Mouse (Mus musculus) urinary bladder, postnatal 36 days (tissue): Measurements from ENCODE around the gene Anks6.

Experiments used
- DNase-seq, 2 experiments: peaks; one replicate each; pipeline ENCODE4 v3.0.0; 2022; ENCODE audit warnings: low spot score in 2 of 2, mixed read lengths in 1 of 2

Gene Anks6

GRCm38 (mm10) chr4:47046974-47047373 lies 10.3 kb downstream of the Anks6 start:
- no peak for DNase-seq

GRCm38 (mm10) chr4:47043866-47044265 lies 13.4 kb downstream of the Anks6 start:
- no peak for DNase-seq

- DNase-seq, result no peak
These were observed 17.6 kb downstream of the Anks6 start for GRCm38 (mm10) chr4:47039586-47039985.

DNA sequence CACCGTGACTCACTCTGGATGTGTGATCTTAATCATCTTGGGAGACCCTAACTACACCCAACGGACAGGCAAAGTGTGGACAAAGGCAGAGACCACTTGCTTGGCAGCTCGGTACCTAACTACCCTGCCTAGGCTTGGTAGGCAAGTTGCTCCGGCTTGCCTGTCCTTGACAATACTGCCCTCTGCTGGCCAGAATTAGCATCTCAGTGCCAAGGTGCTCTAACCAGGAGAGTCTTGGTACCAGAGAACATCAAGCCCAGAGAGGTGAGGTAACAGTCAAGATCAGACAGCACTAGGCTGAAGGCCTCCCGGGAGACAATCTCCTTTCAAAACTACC lies 19.9 kb downstream of the Anks6 start:
- DNase-seq, result peak; percentile 69 to 73

GRCm38 (mm10) chr4:47036486-47037320 lies 20.5 kb downstream of the Anks6 start:
- DNase-seq, result no peak

DNA sequence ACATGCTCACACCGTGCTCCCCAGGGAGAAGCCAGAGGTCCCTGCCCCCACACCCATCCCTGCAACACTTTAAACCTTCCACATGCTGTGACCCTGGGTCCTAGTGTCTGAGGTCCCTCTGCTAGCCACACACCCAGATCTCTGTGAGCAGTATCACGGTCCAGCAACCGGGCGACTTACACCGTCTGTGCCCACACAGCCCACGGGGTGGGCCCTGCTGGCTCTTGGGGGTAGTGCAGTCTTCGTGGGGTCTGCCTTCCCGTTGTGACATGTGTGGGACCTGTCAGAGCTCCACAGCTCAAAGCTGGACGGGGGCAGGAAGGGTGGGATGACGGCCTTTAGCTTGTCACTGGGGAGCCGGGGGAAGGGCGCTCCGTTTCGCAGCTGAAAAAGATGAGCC lies 21.7 kb downstream of the Anks6 start:
- DNase-seq, result no peak

DNA sequence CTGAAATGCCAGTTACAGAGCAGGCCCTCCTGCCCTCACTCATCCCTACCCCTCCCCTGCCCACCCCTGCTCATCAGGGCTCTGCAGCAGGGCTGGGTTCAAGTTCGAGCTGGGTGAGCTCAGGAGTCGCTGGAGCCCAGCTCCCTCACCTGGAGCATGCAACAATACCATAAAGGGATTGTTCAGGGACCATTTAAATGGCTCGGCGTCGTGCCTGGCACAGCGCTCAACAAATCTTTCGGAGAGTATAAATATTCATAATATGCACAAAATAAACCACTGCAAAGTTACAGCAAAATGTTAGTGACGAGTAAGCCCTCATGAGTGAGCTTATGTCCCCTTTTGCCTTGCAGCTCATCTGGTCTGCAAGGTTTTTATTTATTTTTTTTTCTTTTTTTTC lies 25.1 kb downstream of the Anks6 start:
- DNase-seq, result no peak

DNA sequence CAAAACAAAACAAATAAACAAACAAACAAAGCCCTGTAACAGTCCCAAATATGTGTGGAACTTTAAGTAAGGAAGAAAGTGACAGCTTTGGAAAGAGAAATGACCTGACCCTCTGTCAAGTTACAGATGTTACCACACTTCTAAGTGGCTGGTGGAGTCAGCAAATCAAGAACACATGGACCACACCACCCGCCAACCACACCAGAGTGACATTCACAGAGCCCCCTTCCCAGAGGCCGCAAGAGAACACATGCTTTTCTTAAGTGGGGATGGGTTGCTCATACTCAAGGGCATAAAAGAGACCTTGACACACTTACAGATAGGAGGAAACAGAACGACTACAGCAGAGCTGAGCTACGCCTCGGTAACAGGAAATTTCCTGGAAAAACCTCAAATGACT lies 28.4 kb downstream of the Anks6 start:
- DNase-seq, result no peak

DNA sequence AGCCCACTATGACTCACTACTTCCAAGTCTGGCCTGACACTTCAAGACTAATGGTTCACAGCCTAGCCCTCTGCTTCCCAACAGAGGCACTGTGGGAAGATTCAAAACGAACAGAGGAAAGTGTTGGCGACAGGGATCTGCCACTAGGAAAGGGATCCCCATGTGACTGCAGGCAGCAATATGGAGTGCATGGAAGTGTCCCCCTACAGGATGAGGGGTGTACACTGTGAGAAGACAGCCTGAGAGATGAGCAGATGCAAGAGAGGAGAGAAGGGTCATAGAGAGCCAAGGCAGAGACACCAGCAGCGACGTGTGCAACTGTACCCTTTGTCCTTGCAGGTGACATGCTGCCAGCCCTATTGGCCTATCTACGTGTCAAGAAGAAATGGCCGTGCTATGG lies 33.3 kb downstream of the Anks6 start:
- no peak for DNase-seq

GRCm38 (mm10) chr4:47022804-47023603 lies 34.2 kb downstream of the Anks6 start:
- DNase-seq, result no peak

- DNase-seq, result peak; percentile 30 to 46
These were observed 36.7 kb downstream of the Anks6 start for GRCm38 (mm10) chr4:47020563-47020962.

- no peak for DNase-seq
These were observed 42.1 kb downstream of the Anks6 start for GRCm38 (mm10) chr4:47015156-47015555.

DNA sequence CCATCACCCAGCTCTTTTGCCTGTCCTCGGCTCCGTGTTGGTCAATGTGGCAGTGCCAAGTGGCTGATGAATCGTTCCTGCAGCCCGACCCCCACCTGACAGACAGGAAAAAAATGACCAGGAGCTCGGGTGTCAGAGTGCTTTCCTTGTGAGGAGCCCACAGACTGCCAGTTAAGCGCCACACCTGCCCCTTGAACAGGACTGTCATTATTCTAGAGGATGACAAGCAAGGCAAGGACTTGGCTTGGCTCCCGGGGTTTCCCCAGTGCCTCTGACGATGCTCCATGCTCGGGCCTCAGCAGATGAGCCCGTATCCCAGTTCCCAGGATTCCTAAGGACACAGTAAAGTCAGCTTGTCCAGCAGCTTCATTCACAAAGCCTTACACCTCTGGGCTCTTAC lies 44.8 kb downstream of the Anks6 start:
- no peak for DNase-seq

DNA sequence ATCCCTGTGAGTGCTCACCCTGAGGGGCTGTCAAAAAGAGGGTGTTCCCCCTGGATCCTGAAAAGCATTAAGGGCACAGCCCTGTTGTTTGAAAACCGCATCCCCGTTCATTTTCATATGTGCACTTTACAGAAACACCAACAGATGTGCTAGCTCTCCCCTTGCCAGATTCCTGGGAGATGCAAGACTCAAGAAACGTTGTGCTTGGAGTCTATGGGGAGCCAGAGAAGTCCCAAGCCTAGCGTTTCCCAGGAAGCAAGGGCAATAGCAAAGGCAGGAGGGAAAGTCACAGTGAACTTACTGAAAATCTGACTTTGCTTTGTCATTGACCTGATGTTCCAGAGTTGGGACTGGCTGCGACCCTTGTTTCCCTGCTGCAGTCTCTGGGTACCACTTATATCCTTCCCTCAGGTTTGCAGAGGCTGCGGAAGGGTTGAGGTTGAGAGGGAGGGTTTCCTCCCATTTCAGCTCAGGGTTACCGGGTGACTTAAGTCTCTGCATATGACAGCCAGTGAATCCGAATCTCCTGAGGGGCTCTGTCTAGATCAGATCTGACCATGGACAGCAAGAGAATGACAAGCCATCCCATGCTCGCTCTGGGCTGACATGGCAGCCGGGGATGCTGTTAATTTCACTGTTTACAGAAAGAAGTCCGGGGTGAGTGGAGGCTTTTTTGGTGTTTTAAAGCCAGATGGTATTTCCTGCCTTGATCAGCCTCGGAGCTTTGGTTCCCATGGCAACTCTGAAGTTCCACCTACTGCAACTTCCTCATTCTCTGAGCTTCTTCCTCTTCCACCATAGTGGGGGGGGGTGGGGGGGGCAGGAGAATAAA lies 46.6 kb downstream of the Anks6 start:
- no peak for DNase-seq

DNA sequence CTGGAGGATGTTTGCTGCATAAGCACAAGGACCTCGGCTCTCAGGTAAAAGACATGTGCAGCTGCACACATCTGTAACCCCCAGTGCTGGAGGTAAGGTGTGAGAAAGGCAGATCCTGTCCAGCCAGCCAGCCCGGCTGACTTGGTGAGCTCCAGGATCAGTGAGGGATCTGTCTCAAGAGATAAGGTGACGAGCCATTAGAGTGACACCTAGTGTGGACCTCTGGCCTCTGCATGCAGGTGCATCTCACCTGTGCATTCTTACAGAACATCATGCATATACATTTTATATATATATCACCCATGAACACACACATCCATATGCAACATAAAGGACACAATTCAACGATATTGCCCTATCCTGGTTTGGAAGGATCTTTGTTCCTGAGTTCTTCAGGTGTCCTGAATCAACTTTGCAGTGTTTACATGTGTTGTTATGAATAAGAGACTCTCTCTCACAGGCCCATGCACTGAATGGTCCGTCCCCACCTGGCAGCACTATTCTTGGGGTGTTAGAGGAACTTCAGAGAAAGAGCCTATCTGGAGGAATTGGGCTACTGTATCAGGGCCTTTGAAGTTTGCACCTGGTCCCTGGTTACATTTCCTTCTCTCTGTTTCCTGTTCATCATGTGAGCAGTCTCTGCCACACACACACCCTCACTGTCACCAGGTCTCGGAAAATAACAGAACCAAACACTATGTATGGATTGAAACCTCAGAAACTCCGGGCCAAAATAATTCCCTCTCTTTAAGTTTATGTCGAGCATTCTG lies 56.4 kb downstream of the Anks6 start:
- no peak for DNase-seq

- DNase-seq, result no peak
These were observed 59.3 kb downstream of the Anks6 start for GRCm38 (mm10) chr4:46997969-46998368.

DNA sequence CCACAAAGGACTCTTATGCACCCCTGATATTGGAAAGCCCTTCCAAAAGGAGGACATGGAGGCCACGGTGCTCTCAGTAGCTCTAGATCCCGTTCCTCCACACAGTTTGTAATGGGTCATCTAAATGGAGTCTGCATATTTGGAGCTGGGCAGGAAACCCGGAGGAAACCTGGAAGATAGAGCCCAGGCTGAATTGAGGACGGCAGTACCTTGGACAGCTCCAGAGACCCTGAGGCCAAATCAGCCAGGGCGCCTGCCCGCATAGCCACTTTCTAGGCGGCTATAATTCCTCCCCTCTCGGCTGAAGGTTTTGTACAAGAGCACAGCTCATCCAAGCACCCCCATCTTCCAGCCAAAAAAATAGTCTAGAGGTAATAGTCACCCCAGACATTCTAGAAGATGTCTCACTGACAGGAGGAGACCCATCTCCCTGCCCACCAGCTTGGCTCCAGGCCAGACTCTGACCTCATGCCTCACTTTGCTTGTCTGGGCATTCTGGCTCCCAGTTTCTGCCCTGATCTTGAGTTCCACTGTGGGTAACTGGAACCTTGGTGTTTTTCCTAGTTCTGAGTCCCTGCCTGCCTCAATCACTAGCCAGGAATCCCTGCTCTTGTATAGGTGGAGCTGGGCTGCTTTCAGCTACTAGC lies 64.3 kb downstream of the Anks6 start:
- peak in 1 of 2 experiments; percentile 16 for DNase-seq

- DNase-seq, result no peak
These were observed 65.3 kb downstream of the Anks6 start for GRCm38 (mm10) chr4:46991959-46992316.

- no peak for DNase-seq
These were observed 65.9 kb downstream of the Anks6 start, which contains the start of gene Gabbr2 for GRCm38 (mm10) chr4:46991016-46991958. TSS of gene Gabbr2 (minus strand) at chr4:46991873.
